Mouse (Mus musculus) lung, postnatal 0 days (tissue): ENCODE measurements at regions not wholly inside any gene's neighbourhood (a gene's known extent, or its start where the extent isn't known, plus 50 kb on each side); places are given as distances from the start of the nearest gene placed in this dataset.

Experiments used
- ATAC-seq: fragments of 200-750 bp; cut with Nextera tagmentation; 2 replicates; pipeline ENCODE4 v1.8.0; 2017; ENCODE audit warnings: moderate library complexity
- DNase-seq: peaks from one replicate; pipeline ENCODE4 v3.0.0-alpha.2; 2016; ENCODE audit warnings: low spot score
- H3K27ac ChIP-seq: fragments of 300-500 bp; sonication (generic); 2 replicates; pipeline ENCODE4 v1.5.1; 2014; ENCODE audit warnings: antibody characterized with exemption, mild to moderate bottlenecking, low read length, mixed read lengths
- H3K27me3 ChIP-seq: fragments of 300-500 bp; sonication (generic); replicated peaks from 2 replicates; pipeline ENCODE4 v1.6.1; 2014; ENCODE audit warnings: low read length, mixed read lengths; ENCODE audit not compliant: insufficient read depth
- H3K36me3 ChIP-seq: fragments of 300-500 bp; sonication (generic); 2 replicates; pipeline ENCODE4 v1.6.1; 2014; ENCODE audit warnings: low read length, mixed read lengths; ENCODE audit not compliant: insufficient read depth
- H3K4me1 ChIP-seq: fragments of 300-500 bp; sonication (generic); 2 replicates; pipeline ENCODE4 v1.6.1; 2014; ENCODE audit warnings: antibody characterized with exemption, low read depth, low read length, mixed read lengths; ENCODE audit not compliant: insufficient read depth
- H3K4me2 ChIP-seq: fragments of 300-500 bp; sonication (generic); replicated peaks from 2 replicates; pipeline ENCODE4 v1.6.1; 2014; ENCODE audit warnings: low read depth, mild to moderate bottlenecking, low read length, moderate library complexity, mixed read lengths
- H3K4me3 ChIP-seq: fragments of 300-500 bp; sonication (generic); 2 replicates; pipeline ENCODE4 v1.5.1; 2014; ENCODE audit warnings: low read depth, low read length
- H3K9ac ChIP-seq: fragments of 300-500 bp; sonication (generic); replicated peaks from 2 replicates; pipeline ENCODE4 v1.6.1; 2014; ENCODE audit warnings: low read depth, mild to moderate bottlenecking
- H3K9me3 ChIP-seq: fragments of 300-500 bp; sonication (generic); 2 replicates; pipeline ENCODE4 v1.6.1; 2016; ENCODE audit warnings: low read length, mixed read lengths
- CTCF ChIP-seq: IDR thresholded peaks from 2 replicates; pipeline ENCODE4 v1.5.1; 2016; ENCODE audit warnings: antibody characterized with exemption, mild to moderate bottlenecking
- EP300 ChIP-seq: IDR thresholded peaks from 2 replicates; pipeline ENCODE4 v1.6.1; 2016; ENCODE audit warnings: antibody characterized with exemption, mild to moderate bottlenecking, control low read depth
- WGBS: fragments of 180-500 bp; shearing (Covaris S2); extraction: QIAGEN DNeasy Blood & Tissue Kit; methylation state at CpG from one replicate; pipeline ENCODE4 v1.1.7; 2014; 5-methylcytosine and 5-hydroxymethylcytosine counted together

DNA sequence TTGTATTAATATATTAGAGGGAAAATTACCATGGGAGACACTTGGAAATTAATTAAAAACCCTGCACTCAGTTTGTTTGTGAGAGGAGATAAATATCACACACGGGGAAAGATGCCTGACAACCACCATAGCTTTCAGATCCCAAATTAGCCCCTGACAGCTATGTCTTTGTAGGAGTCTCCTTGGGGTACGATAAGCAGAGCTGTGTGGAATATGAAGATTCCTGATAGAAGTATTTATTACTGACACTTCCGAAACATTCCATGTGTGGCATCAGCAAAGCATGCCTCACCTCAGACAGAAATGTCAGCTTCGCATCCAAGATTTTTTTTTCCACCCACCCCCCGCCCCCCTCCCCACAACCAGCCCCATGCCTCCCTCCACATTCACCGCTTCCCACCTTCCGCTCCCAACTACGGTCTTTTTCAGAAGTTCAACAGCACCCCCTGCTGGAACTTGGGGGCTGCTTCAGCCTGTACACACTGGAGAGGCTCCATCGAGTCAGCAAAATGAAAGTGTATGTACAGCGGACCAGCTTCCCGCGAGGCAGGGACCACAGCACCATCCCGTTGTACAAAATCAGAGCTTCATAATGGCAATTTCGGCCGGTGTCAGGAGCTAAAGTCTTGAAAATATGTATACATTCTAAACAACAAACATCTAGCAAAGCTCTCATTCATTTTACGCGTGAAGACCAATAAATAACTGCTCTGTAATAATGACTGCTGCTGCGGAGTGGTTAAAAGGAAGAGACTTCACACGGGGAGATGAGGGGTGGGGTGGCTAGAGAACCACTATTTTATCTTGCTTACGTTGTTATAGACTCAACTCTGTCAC, 66.7 kb downstream of the Rwdd3 start:
- no peaks in the 10 kb centered on the region for H3K36me3 ChIP-seq
- H3K4me1 ChIP-seq = no peaks in the 10 kb centered on the region; the same call in 1 of the 2 replicates
- no peaks in the 10 kb centered on the region for H3K27me3 ChIP-seq
- DNase-seq (peak; percentile 84), ATAC-seq (peak; percentile 89)
- H3K4me2 ChIP-seq = peak overlapping the region; percentile 48
- no peaks in the 10 kb centered on the region for H3K9me3 ChIP-seq
- peak overlapping the region; percentile 24; the same call in 1 of the 2 replicates for H3K4me3 ChIP-seq
- TF ChIP-seq EP300 = no peak
- peak; percentile 81 for TF ChIP-seq CTCF
- WGBS = 26% methylated on average over 19 of the region's 20 CpGs
- no peak overlapping the region for H3K27ac ChIP-seq
- no peak overlapping the region for H3K9ac ChIP-seq

- 75% methylated on average over 11 of the region's 11 CpGs for WGBS
- no peak for TF ChIP-seq EP300
- TF ChIP-seq CTCF = no peak
- Histone ChIP-seq H3K36me3 (no peaks in the 10 kb centered on the region), H3K4me2 (no peak overlapping the region), H3K4me1 (no peaks in the 10 kb centered on the region; the same call in 1 of the 2 replicates), H3K9ac (no peak overlapping the region), H3K27me3 (no peaks in the 10 kb centered on the region), H3K9me3 (no peaks in the 10 kb centered on the region), H3K4me3 (no peak overlapping the region), H3K27ac (no peak overlapping the region)
- DNase-seq (no peak), ATAC-seq (no peak)
These were observed 68.6 kb downstream of the Rwdd3 start for GRCm38 (mm10) chr3:121102871-121103270.

- Histone ChIP-seq H3K9ac (no peak overlapping the region), H3K4me1 (no peaks in the 10 kb centered on the region; the same call in 1 of the 2 replicates), H3K9me3 (no peaks in the 10 kb centered on the region), H3K27me3 (no peaks in the 10 kb centered on the region), H3K36me3 (no peaks in the 10 kb centered on the region), H3K4me3 (no peak overlapping the region), H3K4me2 (no peak overlapping the region), H3K27ac (no peak overlapping the region)
- DNase-seq = no peak
- no peak for ATAC-seq
- 84% methylated on average over 1 of the region's 1 CpGs for WGBS
- TF ChIP-seq EP300 (no peak), CTCF (no peak)
These were observed 69.4 kb downstream of the Rwdd3 start for GRCm38 (mm10) chr3:121102120-121102519.

- Histone ChIP-seq H3K4me1 (no peaks in the 10 kb centered on the region; the same call in 1 of the 2 replicates), H3K4me2 (no peak overlapping the region), H3K9me3 (no peaks in the 10 kb centered on the region), H3K27me3 (no peaks in the 10 kb centered on the region), H3K9ac (no peak overlapping the region), H3K36me3 (no peaks in the 10 kb centered on the region), H3K4me3 (no peak overlapping the region), H3K27ac (no peak overlapping the region)
- DNase-seq = no peak
- TF ChIP-seq CTCF (no peak), EP300 (no peak)
- WGBS = 78% methylated on average over 8 of the region's 8 CpGs
- ATAC-seq = no peak
These were observed 71.2 kb downstream of the Rwdd3 start for GRCm38 (mm10) chr3:121100211-121100860.

GRCm38 (mm10) chr3:121093509-121093908, 78.0 kb downstream of the Rwdd3 start:
- Histone ChIP-seq H3K4me1 (no peaks in the 10 kb centered on the region), H3K27ac (no peak overlapping the region), H3K9me3 (no peaks in the 10 kb centered on the region), H3K36me3 (no peaks in the 10 kb centered on the region), H3K4me2 (no peak overlapping the region), H3K27me3 (no peaks in the 10 kb centered on the region), H3K9ac (no peak overlapping the region), H3K4me3 (no peak overlapping the region)
- 26% methylated on average over 6 of the region's 6 CpGs for WGBS
- peak; percentile 68 for TF ChIP-seq CTCF
- no peak for TF ChIP-seq EP300
- DNase-seq = peak; percentile 55
- ATAC-seq = no peak

GRCm38 (mm10) chr3:121088724-121089123, 82.8 kb downstream of the Rwdd3 start:
- no peak overlapping the region for H3K27ac ChIP-seq
- no peak overlapping the region for H3K4me2 ChIP-seq
- H3K9me3 ChIP-seq = no peaks in the 10 kb centered on the region
- H3K27me3 ChIP-seq = no peaks in the 10 kb centered on the region
- TF ChIP-seq CTCF (no peak), EP300 (no peak)
- no peak for ATAC-seq
- no peak overlapping the region for H3K4me3 ChIP-seq
- DNase-seq = no peak
- H3K4me1 ChIP-seq = no peaks in the 10 kb centered on the region
- 56% methylated on average over 5 of the region's 5 CpGs for WGBS
- no peaks in the 10 kb centered on the region for H3K36me3 ChIP-seq
- no peak overlapping the region for H3K9ac ChIP-seq
